Mouse (Mus musculus) embryo, embryonic 11.5 days (tissue): ENCODE results near the gene Lgalsl.
A peak's percentile ranks its signal among the peaks of the same experiment; 100 is the strongest.

Experiments used
- DNase-seq: peaks from one replicate; pipeline ENCODE4 v3.0.0-alpha.2; 2012; ENCODE audit warnings: low read depth, low spot score

Lgalsl gene

GRCm38 (mm10) chr11:20830686-20831505, at the start of gene Lgalsl:
Gene Lgalsl, minus strand, starts transcription at chr11:20831056.
- DNase-seq = peak; percentile 46

GRCm38 (mm10) chr11:20878644-20879043, 47.8 kb upstream of the Lgalsl start:
- DNase-seq = no peak

GRCm38 (mm10) chr11:20877578-20878096, 46.8 kb upstream of the Lgalsl start:
- no peak for DNase-seq

- DNase-seq = no peak
These were observed 42.5 kb upstream of the Lgalsl start for GRCm38 (mm10) chr11:20873386-20873785.

- DNase-seq = no peak
These were observed 42.1 kb upstream of the Lgalsl start for GRCm38 (mm10) chr11:20872911-20873310.

- DNase-seq = no peak
These were observed 41.6 kb upstream of the Lgalsl start for GRCm38 (mm10) chr11:20872444-20872843.

- DNase-seq = no peak
These were observed 39.1 kb upstream of the Lgalsl start for GRCm38 (mm10) chr11:20869927-20870326.

- DNase-seq = no peak
These were observed 34.6 kb upstream of the Lgalsl start for GRCm38 (mm10) chr11:20865450-20865849.

- no peak for DNase-seq
These were observed 33.8 kb upstream of the Lgalsl start for GRCm38 (mm10) chr11:20864647-20865046.

GRCm38 (mm10) chr11:20862101-20862500, 31.2 kb upstream of the Lgalsl start:
- DNase-seq = no peak

GRCm38 (mm10) chr11:20860351-20860750, 29.5 kb upstream of the Lgalsl start:
- no peak for DNase-seq

- DNase-seq = no peak
These were observed 29.0 kb upstream of the Lgalsl start for GRCm38 (mm10) chr11:20859858-20860257.

GRCm38 (mm10) chr11:20858921-20859668, 28.2 kb upstream of the Lgalsl start:
- DNase-seq = peak; percentile 30

GRCm38 (mm10) chr11:20857921-20858320, 27.1 kb upstream of the Lgalsl start:
- no peak for DNase-seq

- no peak for DNase-seq
These were observed 23.3 kb upstream of the Lgalsl start for GRCm38 (mm10) chr11:20854032-20854741.

GRCm38 (mm10) chr11:20850196-20850595, 19.3 kb upstream of the Lgalsl start:
- no peak for DNase-seq

- DNase-seq = no peak
These were observed 18.5 kb upstream of the Lgalsl start for GRCm38 (mm10) chr11:20849403-20849802.

- DNase-seq = no peak
These were observed 6.5 kb upstream of the Lgalsl start for GRCm38 (mm10) chr11:20837366-20837765.

- no peak for DNase-seq
These were observed 813 bp upstream of the Lgalsl start for GRCm38 (mm10) chr11:20831600-20832137.

- peak; percentile 31 for DNase-seq
These were observed 717 bp downstream of the Lgalsl start for GRCm38 (mm10) chr11:20829993-20830685.
